Mouse (Mus musculus): ENCODE data around the gene Chrnb1. TPM values are rescaled to one million over a fixed set of nuclear protein-coding genes. Genes with fewer than 3 reads are reported as not detected.

Chrnb1 gene
- polyA plus RNA-seq, 1 experiment from 2014 or later: 1.5 TPM

- no peak for ATAC-seq
- Histone ChIP-seq H3K9me3 (replicated peaks) (no peaks in the 10 kb centered on the region), H3K4me2 (no peak overlapping the region), H3K4me3 (no peak overlapping the region), H3K36me3 (ENCODE audit: poor library complexity, severe bottlenecking) (no peaks in the 10 kb centered on the region), H3K4me1 (no peaks in the 10 kb centered on the region), H3K27me3 (peaks cover 18% of the 10 kb centered on the region), H3K27ac (no peak overlapping the region), H3K9ac (no peak overlapping the region)
- 79% methylated on average over 5 of the region's 5 CpGs for WGBS
These were observed 6.3 kb downstream of the Chrnb1 start for GRCm38 (mm10) chr11:69789431-69789830.

DNA sequence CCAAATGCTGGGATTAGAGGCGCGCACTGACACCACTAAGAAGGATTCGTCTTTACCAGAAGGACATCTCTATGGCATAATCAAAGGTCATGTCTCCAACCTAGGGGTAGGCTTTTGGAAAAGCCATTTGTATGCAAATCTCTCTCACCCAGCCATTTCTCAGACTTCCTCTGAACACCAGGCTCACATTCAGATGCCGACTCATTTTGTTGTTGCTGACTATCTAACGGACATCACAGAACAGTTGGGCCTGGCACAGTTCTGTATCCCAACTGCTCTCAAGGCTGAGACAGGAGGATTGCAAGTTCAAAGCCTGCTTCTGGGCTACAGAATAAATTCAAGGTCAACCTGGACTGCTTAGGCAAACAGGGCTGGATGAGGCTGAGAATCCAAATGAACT, 8.4 kb downstream of the Chrnb1 start:
- H3K4me1 ChIP-seq: no peaks in the 10 kb centered on the region
- no peak overlapping the region for H3K4me2 ChIP-seq
- ATAC-seq: no peak
- H3K36me3 ChIP-seq (ENCODE audit: poor library complexity, severe bottlenecking): no peaks in the 10 kb centered on the region
- WGBS: 87% methylated on average over 5 of the region's 5 CpGs
- H3K27me3 ChIP-seq: peaks cover 3% of the 10 kb centered on the region; the same call in 1 of the 2 replicates
- no peaks in the 10 kb centered on the region for H3K9me3 ChIP-seq (replicated peaks)
- H3K9ac ChIP-seq: no peak overlapping the region
- no peak overlapping the region for H3K27ac ChIP-seq
- no peak overlapping the region for H3K4me3 ChIP-seq

DNA sequence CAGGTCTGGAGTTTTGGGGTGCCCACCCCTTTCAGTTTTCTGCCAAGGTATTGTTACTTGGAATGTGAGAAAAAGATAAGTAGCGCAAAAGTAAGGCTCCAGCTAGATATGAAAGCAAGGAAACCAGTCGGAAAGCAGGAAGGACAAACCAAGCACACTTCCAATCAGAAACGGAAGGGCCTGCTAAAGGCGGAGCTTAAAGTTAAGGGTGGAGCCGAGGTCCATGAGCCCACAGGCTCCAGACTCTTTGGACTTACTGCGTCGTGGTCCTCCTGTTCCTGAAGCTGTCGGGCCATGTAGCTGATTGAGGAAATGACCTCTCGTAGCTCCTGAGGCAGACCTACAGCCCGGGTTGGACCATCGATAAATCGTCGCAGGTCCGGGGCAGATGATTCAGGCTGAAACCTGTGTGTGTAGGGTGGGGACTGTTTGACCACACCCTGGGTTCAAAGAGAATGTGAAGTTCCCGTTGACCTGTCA, 10.9 kb downstream of the Chrnb1 start:
- Histone ChIP-seq H3K36me3 (ENCODE audit: poor library complexity, severe bottlenecking) (no peaks in the 10 kb centered on the region), H3K9me3 (replicated peaks) (no peaks in the 10 kb centered on the region), H3K9ac (no peak overlapping the region), H3K4me2 (no peak overlapping the region), H3K4me3 (no peak overlapping the region), H3K27ac (no peak overlapping the region), H3K4me1 (no peaks in the 10 kb centered on the region), H3K27me3 (0 out of 2 replicates have a peak, but pooled peaks cover 7% of the 10 kb centered on the region)
- whole genome bisulfite sequencing: 57% methylated on average over 15 of the region's 15 CpGs
- no peak for ATAC-seq

DNA sequence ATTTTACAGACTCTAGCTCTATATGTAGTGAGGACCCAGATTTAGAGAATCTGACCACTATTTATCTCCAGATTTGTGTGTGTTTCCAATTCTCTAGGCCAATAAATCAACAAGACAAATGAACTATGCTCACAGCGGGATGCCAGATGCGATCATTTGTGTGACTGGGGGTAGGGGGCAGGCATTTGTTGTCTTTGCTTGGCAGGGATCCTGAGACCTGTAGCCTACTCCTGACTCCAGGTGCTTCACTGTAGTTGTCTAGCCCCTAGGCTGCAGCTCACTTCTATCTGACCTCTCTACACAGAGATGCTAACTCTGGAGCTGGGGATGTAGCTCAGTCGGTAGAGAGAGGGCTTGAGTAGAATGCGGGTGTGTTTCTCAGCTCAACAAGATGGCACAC, 13.9 kb downstream of the Chrnb1 start:
- no peak overlapping the region for H3K27ac ChIP-seq
- no peak overlapping the region for H3K4me2 ChIP-seq
- 0 out of 2 replicates have a peak, but pooled peaks cover 4% of the 10 kb centered on the region for H3K36me3 ChIP-seq (ENCODE audit: poor library complexity, severe bottlenecking)
- no peak overlapping the region for H3K9ac ChIP-seq
- no peak overlapping the region for H3K4me3 ChIP-seq
- 0 out of 2 replicates have a peak, but pooled peaks cover 9% of the 10 kb centered on the region for H3K27me3 ChIP-seq
- peaks cover 6% of the 10 kb centered on the region for H3K4me1 ChIP-seq
- no peaks in the 10 kb centered on the region for H3K9me3 ChIP-seq (replicated peaks)
- WGBS: 47% methylated on average over 4 of the region's 4 CpGs
- no peak for ATAC-seq

DNA sequence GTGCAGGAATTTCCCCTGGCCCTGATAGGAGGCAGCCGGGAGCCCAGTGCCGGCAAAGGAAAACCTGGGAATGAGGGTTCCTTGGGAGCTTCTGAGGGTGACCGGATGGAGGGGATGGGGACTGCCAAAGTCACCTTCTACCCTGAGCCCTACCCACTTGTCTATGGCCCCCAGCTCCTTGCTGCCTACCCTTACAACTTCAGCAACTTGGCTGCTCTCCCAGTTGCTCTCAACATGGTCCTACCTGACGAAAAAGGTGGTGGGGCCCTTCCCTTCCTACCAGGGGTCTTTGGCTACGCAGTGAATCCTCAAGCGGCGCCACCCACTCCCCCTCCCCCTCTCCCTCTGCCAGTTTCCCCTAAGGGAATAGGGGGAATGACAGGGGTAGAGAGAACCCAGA, 16.8 kb downstream of the Chrnb1 start:
- Histone ChIP-seq H3K4me2 (no peak overlapping the region), H3K9ac (no peak overlapping the region), H3K4me1 (peaks cover 6% of the 10 kb centered on the region), H3K27me3 (0 out of 2 replicates have a peak, but pooled peaks cover 9% of the 10 kb centered on the region), H3K4me3 (no peak overlapping the region), H3K36me3 (ENCODE audit: poor library complexity, severe bottlenecking) (peaks cover 15% of the 10 kb centered on the region; the same call in 1 of the 2 replicates), H3K27ac (no peak overlapping the region), H3K9me3 (replicated peaks) (no peaks in the 10 kb centered on the region)
- 50% methylated on average over 7 of the region's 7 CpGs for WGBS
- ATAC-seq: no peak

DNA sequence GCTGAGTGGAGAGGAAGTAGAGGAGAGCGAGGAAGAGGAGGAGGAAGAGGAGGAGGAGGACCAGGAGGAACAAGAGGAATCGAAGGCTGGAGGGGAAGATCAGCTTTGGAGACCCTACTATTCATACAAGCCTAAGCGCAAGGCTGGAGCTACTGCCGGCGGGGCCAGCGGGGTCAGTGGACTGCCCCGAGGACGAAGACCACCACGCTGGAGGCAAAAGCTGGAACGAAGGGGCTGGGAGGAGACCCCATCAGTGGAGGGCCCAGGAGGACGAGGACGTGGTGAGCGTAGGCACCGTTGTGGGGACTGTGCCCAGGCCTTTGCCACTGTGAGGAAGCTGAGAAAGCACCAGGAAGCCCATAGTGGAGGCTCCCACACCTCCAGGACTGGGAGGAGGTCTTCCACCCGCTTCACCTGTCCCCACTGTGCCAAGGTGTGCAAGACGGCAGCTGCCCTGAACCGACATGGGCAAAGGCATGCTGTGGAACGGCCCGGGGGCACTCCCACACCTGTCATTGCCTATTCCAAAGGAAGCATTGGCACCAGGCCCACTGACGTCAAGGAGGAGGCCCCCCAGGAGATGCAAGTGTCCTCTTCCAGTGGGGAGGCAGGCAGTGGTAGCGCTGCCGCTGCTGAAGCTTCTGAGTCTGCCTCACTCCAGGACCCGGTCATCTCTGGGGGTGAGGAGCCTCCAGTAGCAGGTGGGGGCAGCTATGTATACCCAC, 17.3 kb downstream of the Chrnb1 start:
- WGBS: 74% methylated on average over 23 of the region's 23 CpGs
- H3K9me3 ChIP-seq (replicated peaks): no peaks in the 10 kb centered on the region
- H3K4me1 ChIP-seq: peaks cover 6% of the 10 kb centered on the region
- no peak overlapping the region for H3K4me3 ChIP-seq
- 0 out of 2 replicates have a peak, but pooled peaks cover 9% of the 10 kb centered on the region for H3K27me3 ChIP-seq
- H3K9ac ChIP-seq: no peak overlapping the region
- no peak overlapping the region for H3K4me2 ChIP-seq
- peaks cover 15% of the 10 kb centered on the region; the same call in 1 of the 2 replicates for H3K36me3 ChIP-seq (ENCODE audit: poor library complexity, severe bottlenecking)
- no peak for ATAC-seq
- H3K27ac ChIP-seq: no peak overlapping the region

DNA sequence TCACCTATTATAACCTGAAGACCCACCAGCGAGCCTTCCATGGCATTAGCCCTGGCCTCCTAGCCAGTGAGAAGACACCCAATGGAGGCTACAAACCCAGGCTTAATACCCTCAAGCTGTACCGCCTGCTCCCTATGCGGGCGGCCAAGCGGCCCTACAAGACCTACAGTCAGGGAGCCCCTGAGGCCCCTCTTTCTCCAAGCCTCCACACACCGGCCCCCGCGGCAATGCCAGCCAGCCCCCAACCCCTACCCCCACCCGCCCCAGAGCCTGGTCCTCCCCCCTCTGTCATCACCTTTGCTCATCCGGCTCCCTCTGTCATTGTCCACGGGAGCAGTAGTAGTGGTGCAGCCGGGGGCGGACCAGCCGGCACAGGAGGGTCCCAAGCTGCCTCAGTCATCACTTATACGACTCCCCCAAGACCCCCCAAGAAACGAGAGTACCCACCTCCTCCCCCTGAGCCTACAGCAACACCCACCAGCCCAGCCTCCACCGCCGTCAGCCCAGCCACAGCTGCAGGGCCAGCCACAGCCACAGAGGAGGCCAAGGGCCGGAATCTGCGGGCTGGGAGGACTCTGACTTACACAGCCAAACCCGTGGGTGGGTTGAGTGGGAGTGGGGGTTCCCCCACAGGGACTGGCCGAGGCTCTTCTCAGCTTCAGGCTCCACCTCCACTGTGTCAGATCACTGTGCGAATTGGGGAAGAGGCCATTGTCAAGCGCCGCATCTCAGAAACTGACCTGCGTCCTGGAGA, 18.1 kb downstream of the Chrnb1 start:
- H3K27ac ChIP-seq: no peak overlapping the region
- peaks cover 6% of the 10 kb centered on the region for H3K4me1 ChIP-seq
- H3K4me3 ChIP-seq: no peak overlapping the region
- no peak overlapping the region for H3K9ac ChIP-seq
- H3K36me3 ChIP-seq (ENCODE audit: poor library complexity, severe bottlenecking): peaks cover 15% of the 10 kb centered on the region; the same call in 1 of the 2 replicates
- H3K4me2 ChIP-seq: no peak overlapping the region
- WGBS: 70% methylated on average over 26 of the region's 26 CpGs
- no peaks in the 10 kb centered on the region for H3K9me3 ChIP-seq (replicated peaks)
- ATAC-seq: no peak
- H3K27me3 ChIP-seq: 0 out of 2 replicates have a peak, but pooled peaks cover 9% of the 10 kb centered on the region

DNA sequence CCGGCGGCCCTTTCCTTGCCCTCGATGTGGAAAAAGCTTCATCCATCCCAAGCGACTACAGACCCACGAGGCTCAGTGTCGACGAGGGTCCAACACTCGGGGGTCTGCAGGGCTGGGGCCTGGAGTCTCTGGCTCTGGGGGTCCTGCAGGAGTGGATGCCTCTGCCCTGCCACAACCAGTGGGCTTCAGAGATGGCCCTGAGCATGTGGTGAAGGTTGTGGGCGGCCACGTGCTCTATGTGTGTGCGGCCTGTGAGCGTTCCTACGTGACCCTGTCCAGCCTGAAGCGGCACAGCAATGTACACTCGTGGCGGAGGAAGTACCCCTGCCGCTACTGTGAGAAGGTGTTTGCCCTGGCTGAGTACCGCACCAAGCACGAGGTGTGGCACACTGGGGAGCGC, 19.3 kb downstream of the Chrnb1 start:
- Histone ChIP-seq H3K9me3 (replicated peaks) (no peaks in the 10 kb centered on the region), H3K4me1 (peaks cover 6% of the 10 kb centered on the region), H3K36me3 (ENCODE audit: poor library complexity, severe bottlenecking) (peaks cover 15% of the 10 kb centered on the region; the same call in 1 of the 2 replicates), H3K4me3 (no peak overlapping the region), H3K27me3 (0 out of 2 replicates have a peak, but pooled peaks cover 2% of the 10 kb centered on the region), H3K4me2 (no peak overlapping the region), H3K27ac (no peak overlapping the region), H3K9ac (no peak overlapping the region; the same call in 1 of the 2 replicates)
- no peak for ATAC-seq
- WGBS: 88% methylated on average over 20 of the region's 20 CpGs

DNA sequence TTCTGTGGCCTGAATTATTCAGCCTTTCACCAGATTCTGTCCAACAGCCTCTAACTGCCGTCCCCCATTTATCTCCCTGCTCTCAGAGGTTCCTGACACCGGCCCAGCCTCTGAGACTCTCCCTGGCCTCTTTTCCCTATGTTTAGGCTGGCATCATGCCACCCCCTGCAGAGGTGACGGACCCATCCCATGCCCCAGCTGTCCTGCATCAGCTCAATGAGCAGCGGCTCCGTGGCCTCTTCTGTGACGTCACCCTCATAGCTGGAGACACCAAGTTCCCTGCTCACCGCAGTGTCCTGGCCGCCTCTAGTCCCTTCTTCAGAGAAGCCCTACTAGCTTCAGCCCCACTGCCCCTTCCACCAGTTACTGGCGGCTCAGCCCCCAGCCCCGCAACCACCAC, 20.0 kb downstream of the Chrnb1 start:
- Histone ChIP-seq H3K4me2 (no peak overlapping the region), H3K4me1 (peaks cover 6% of the 10 kb centered on the region), H3K27me3 (0 out of 2 replicates have a peak, but pooled peaks cover 2% of the 10 kb centered on the region), H3K4me3 (no peak overlapping the region), H3K36me3 (ENCODE audit: poor library complexity, severe bottlenecking) (peaks cover 15% of the 10 kb centered on the region; the same call in 1 of the 2 replicates), H3K27ac (no peak overlapping the region), H3K9ac (no peak overlapping the region), H3K9me3 (replicated peaks) (no peaks in the 10 kb centered on the region)
- ATAC-seq: no peak
- WGBS: 76% methylated on average over 10 of the region's 10 CpGs

- 56% methylated on average over 5 of the region's 5 CpGs for WGBS
- peaks cover 6% of the 10 kb centered on the region for H3K4me1 ChIP-seq
- H3K9me3 ChIP-seq (replicated peaks): no peaks in the 10 kb centered on the region
- H3K4me2 ChIP-seq: no peak overlapping the region
- no peak for ATAC-seq
- no peak overlapping the region for H3K27ac ChIP-seq
- no peak overlapping the region for H3K9ac ChIP-seq
- H3K36me3 ChIP-seq (ENCODE audit: poor library complexity, severe bottlenecking): peaks cover 15% of the 10 kb centered on the region; the same call in 1 of the 2 replicates
- H3K4me3 ChIP-seq: no peak overlapping the region
- H3K27me3 ChIP-seq: 0 out of 2 replicates have a peak, but pooled peaks cover 2% of the 10 kb centered on the region
These were observed 20.8 kb downstream of the Chrnb1 start for GRCm38 (mm10) chr11:69774961-69775360.

DNA sequence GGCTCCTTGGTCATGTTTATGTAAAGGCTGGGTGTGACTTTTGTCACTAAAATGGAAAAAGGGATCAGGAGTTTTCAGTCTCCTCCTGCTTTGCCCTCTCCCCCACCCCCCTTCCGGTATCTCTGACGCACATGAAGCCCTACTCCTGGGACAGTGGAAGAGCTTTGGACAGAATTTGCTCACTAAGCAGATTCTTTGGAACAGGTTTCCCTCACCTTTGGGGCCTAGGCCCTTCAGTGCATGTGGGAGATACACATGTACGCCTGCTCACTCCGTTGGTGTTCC, 28.2 kb downstream of the Chrnb1 start:
- H3K27ac ChIP-seq: no peak overlapping the region
- peaks cover 20% of the 10 kb centered on the region for H3K4me1 ChIP-seq
- H3K4me3 ChIP-seq: 0 out of 2 replicates have a peak overlapping the region, but pooled peaks have one; percentile 0
- peak overlapping the region; percentile 79 for H3K4me2 ChIP-seq
- 68% methylated on average over 4 of the region's 4 CpGs for WGBS
- no peak for ATAC-seq
- H3K9ac ChIP-seq: peak overlapping the region; percentile 96; the same call in 1 of the 2 replicates
- no peaks in the 10 kb centered on the region for H3K36me3 ChIP-seq (ENCODE audit: poor library complexity, severe bottlenecking)
- no peaks in the 10 kb centered on the region for H3K27me3 ChIP-seq
- H3K9me3 ChIP-seq (replicated peaks): no peaks in the 10 kb centered on the region
